9 mouse cellular contexts compared by ENCODE assay signal in the genomic region with DNA sequence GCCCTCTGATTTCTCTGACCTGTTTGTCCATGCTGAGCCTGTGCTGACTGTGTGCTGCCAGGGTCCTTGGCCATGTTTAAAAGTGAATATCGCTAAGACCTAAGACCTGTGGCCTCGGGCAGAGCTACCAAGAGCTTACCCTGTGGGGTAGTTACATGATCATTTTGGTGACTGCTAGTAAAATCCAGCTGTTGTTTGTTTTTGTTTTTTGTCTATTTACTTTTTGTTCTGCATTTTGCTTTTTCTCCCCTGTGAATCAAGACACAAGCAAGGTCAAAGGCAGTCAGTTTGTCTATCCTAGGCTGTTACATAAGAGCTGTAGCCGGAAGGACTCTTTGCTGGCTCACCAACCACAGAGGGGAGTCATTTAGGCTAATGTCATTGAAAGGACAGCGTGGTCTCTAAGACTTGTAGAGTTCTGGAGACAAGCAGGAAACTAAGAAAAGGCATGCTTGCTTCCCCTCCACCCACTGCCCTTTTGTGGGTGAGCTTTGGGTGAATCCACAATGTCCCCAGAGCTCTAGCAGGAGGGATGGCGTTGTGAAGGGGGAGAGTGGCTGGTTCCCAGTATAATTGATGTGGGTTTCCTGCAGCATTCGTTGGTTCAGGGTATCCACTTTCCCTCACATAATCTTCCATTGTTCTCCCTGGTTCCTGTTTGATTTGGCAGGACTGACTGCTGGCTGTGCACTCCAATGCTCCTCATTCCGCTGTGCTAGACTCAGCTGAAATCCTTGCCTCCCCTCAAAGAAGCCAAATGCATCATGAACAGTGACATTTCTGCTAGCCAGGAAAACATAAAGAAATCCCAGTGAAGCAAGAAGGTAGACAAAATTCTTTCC. TPM values are rescaled to one million over a fixed set of nuclear protein-coding genes. Genes with fewer than 3 reads are reported as not detected.
DNase-seq lines count a peak whose midpoint lies in the region; ATAC-seq and TF ChIP-seq lines count a peak whose summit lies in the region.
"Had no signal": no experiment of that assay in that cellular context is flagged by ENCODE, and none has a peak within 500 bp of the region (broad histone marks: within the 10 kb centered on the region; RNA-seq: fewer than 3 reads in every experiment).

No protein-coding gene starts in this region.

- no peaks in the 10 kb centered on the region for H3K36me3 ChIP-seq in kidney, postnatal 0 days (ENCODE audit: insufficient read depth, low read length)
- no peaks in the 10 kb centered on the region for H3K36me3 ChIP-seq in heart, embryonic 16.5 days (ENCODE audit: control insufficient read depth, insufficient read depth)

- H3K9ac ChIP-seq in kidney, postnatal 0 days (ENCODE audit: low read depth, low read length): no peak overlapping the region
- H3K9ac ChIP-seq in heart, embryonic 16.5 days (ENCODE audit: low read length): no peak overlapping the region

- DNase-seq in kidney, postnatal 0 days (ENCODE audit: low spot score): peak; percentile 58
- no peak for DNase-seq in kidney, adult 11 months
- DNase-seq in gastrocnemius, adult 2 months: no peak
- no peak for DNase-seq in cerebellum, adult 8-10 months
- no peak for DNase-seq in kidney, adult 9 months

- no peak overlapping the region for H3K4me2 ChIP-seq in kidney, postnatal 0 days (ENCODE audit: low read length)
- no peak overlapping the region for H3K4me2 ChIP-seq in heart, embryonic 16.5 days (ENCODE audit: low read depth, low read length)

- H3K4me1 ChIP-seq in kidney, postnatal 0 days (replicated peaks; ENCODE audit: insufficient read depth, low read length): no peaks in the 10 kb centered on the region
- H3K4me1 ChIP-seq in brown adipose tissue, adult 24 weeks (ENCODE audit: control insufficient read depth, insufficient read depth, insufficient read length, low read length): peaks cover 3% of the 10 kb centered on the region; the same call in 1 of the 2 replicates
- H3K4me1 ChIP-seq in heart, embryonic 16.5 days (ENCODE audit: control insufficient read depth, insufficient read depth, low read length): no peaks in the 10 kb centered on the region

- WGBS in kidney, postnatal 0 days: 41% methylated on average over 7 of the region's 7 CpGs
- 54% methylated on average over 7 of the region's 7 CpGs for WGBS in heart, embryonic 16.5 days

- H3K27ac ChIP-seq in kidney, postnatal 0 days: peak overlapping the region; percentile 67
- peak overlapping the region; percentile 56 for H3K27ac ChIP-seq in brown adipose tissue, adult 24 weeks (replicated peaks; ENCODE audit: low read depth, low read length)
- H3K27ac ChIP-seq in heart, embryonic 16.5 days (ENCODE audit: low read length): peak overlapping the region; percentile 77
- H3K27ac ChIP-seq in gastrocnemius, adult 2 months: no peak overlapping the region

- no peak for TF ChIP-seq CTCF in kidney, postnatal 0 days (IDR thresholded peaks at IDR 0.05; ENCODE audit: low read depth)
- no peak for TF ChIP-seq CTCF in gastrocnemius, adult 2 months (IDR thresholded peaks at IDR 0.05)

- no peaks in the 10 kb centered on the region for H3K9me3 ChIP-seq in kidney, postnatal 0 days (replicated peaks; ENCODE audit: low read length)
- no peaks in the 10 kb centered on the region for H3K9me3 ChIP-seq in heart, embryonic 16.5 days (replicated peaks; ENCODE audit: control insufficient read depth, low read length)

- no peak overlapping the region for H3K4me3 ChIP-seq in kidney, postnatal 0 days (replicated peaks; ENCODE audit: low read depth, low read length)
- H3K4me3 ChIP-seq in brown adipose tissue, adult 24 weeks (ENCODE audit: insufficient read depth, low read depth, low read length): no peak overlapping the region
- no peak overlapping the region for H3K4me3 ChIP-seq in heart, embryonic 16.5 days (ENCODE audit: low read length)
- no peak overlapping the region for H3K4me3 ChIP-seq in gastrocnemius, adult 2 months

- no peaks in the 10 kb centered on the region for H3K27me3 ChIP-seq in kidney, postnatal 0 days (ENCODE audit: insufficient read depth, low read length)
- H3K27me3 ChIP-seq in heart, embryonic 16.5 days (ENCODE audit: control insufficient read depth, insufficient read depth, low read length): no peaks in the 10 kb centered on the region

- intact Hi-C loops in gastrocnemius, adult 2 months (cut with DNase I): no loop called here

- peak; percentile 25; the same call in 1 of the 2 replicates for ATAC-seq in kidney, postnatal 0 days (replicated peaks; ENCODE audit: low FRiP score, low read depth)
- ATAC-seq in heart, embryonic 16.5 days (replicated peaks; ENCODE audit: extremely low read depth, insufficient read depth, low FRiP score): peak; percentile 65; the same call in 1 of the 2 replicates
- ATAC-seq in megakaryocyte progenitor cell, adult 5-6 weeks (replicated peaks; ENCODE audit: poor library complexity): peak; percentile 73

RNA-seq across cellular contexts. Expression of gene Gm42906, which starts 33.9 kb away (rescaled TPM):
- polyA plus RNA-seq in kidney, postnatal 0 days (2015; fragmentation: Nextera tagmentation; extraction: Ambion mirVana): not detected in 2 replicates
- not detected in 2 replicates for polyA plus RNA-seq in brown adipose tissue, adult 24 weeks (2012; ENCODE audit: insufficient read depth, insufficient read length, missing spikeins)
- polyA plus RNA-seq in heart, embryonic 16.5 days (2015; fragmentation: Nextera tagmentation; extraction: Ambion mirVana): not detected in 2 replicates
- not detected in 2 replicates for total RNA-seq in megakaryocyte progenitor cell, adult 5-6 weeks (2015)
- not detected in 2 replicates for total RNA-seq in megakaryocyte progenitor cell, adult 5-6 weeks (2017)
- 1 to 10 TPM; 1.1 to 1.3 TPM for total RNA-seq in gastrocnemius, adult 2 months (2021)
- polyA plus RNA-seq: gonadal fat pad, adult 2 months had no signal
